Mouse (Mus musculus) bone marrow, adult 2 months (tissue): ENCODE measurements at regions not wholly inside any gene's neighbourhood (a gene's known extent, or its start where the extent isn't known, plus 50 kb on each side); places are given as distances from the start of the nearest gene placed in this dataset.

ENCODE experiments used
- CTCF ChIP-seq: fragments of 200-500 bp; IDR thresholded peaks from 2 replicates; pipeline ENCODE4 v1.5.1; 2011; ENCODE audit warnings: low read length, control low read depth; ENCODE audit not compliant: control insufficient read depth, insufficient read depth
- POLR2A ChIP-seq: fragments of 200-500 bp; IDR thresholded peaks from 2 replicates; pipeline ENCODE4 v1.6.1; 2011; ENCODE audit warnings: low read depth, mild to moderate bottlenecking, control low read depth, low read length, borderline replicate concordance; ENCODE audit not compliant: control insufficient read depth

DNA sequence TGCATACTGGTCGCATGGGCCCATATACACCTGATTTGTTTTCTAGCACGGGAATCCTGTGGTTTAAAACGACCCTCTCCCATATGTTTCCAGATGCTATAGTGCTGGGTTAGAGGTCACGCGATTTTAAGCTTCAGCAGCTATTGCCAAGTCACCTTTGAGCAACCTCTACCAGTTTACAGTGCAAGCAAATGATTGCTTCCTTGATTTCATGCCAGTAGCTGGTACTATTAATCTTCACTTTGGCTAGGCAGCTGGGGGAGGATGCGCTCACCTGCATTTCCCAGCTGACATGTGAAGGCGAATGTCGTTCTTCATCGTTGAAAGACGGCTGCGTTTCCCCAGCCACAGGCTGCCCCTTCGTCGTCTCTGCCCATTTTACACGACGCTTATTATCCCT lies 254.2 kb downstream of the Uaca start:
- no peak for TF ChIP-seq POLR2A
- TF ChIP-seq CTCF, result no peak
